Mouse (Mus musculus) heart, embryonic 15.5 days (tissue): ENCODE data around the gene Dolpp1. TPM values are rescaled to one million over a fixed set of nuclear protein-coding genes. Genes with fewer than 3 reads are reported as not detected.
A peak's percentile ranks its signal among the peaks of the same experiment; 100 is the strongest.

ENCODE experiments used
- ATAC-seq: fragments of 200-750 bp; cut with Nextera tagmentation; replicated peaks from 2 replicates; pipeline ENCODE4 v1.8.0; 2017; ENCODE audit warnings: low read depth, moderate TSS enrichment; ENCODE audit not compliant: insufficient number of reproducible peaks, insufficient read depth, low FRiP score
- H3K27ac ChIP-seq: fragments of 300-500 bp; sonication (generic); 2 replicates; pipeline ENCODE4 v1.5.1; 2015; ENCODE audit warnings: mild to moderate bottlenecking, inconsistent platforms
- H3K27me3 ChIP-seq: fragments of 300-500 bp; sonication (generic); 2 replicates; pipeline ENCODE4 v1.6.1; 2015; ENCODE audit warnings: inconsistent platforms
- H3K36me3 ChIP-seq: fragments of 300-500 bp; sonication (generic); 2 replicates; pipeline ENCODE4 v1.6.1; 2015; ENCODE audit warnings: mild to moderate bottlenecking, inconsistent platforms
- H3K4me1 ChIP-seq: fragments of 300-500 bp; sonication (generic); replicated peaks from 2 replicates; pipeline ENCODE4 v1.6.1; 2015; ENCODE audit warnings: inconsistent platforms
- H3K4me2 ChIP-seq: fragments of 300-500 bp; sonication (generic); 2 replicates; pipeline ENCODE4 v1.6.1; 2015; ENCODE audit warnings: inconsistent platforms, mild to moderate bottlenecking, moderate library complexity
- H3K4me3 ChIP-seq: fragments of 300-500 bp; sonication (generic); 2 replicates; pipeline ENCODE4 v1.5.1; 2015; ENCODE audit warnings: mild to moderate bottlenecking, inconsistent platforms
- H3K9ac ChIP-seq: fragments of 300-500 bp; sonication (generic); 2 replicates; pipeline ENCODE4 v1.6.1; 2015; ENCODE audit warnings: mild to moderate bottlenecking, inconsistent platforms
- H3K9me3 ChIP-seq: fragments of 300-500 bp; sonication (generic); replicated peaks from 2 replicates; pipeline ENCODE4 v1.6.1; 2016; ENCODE audit warnings: inconsistent platforms
- WGBS: fragments of 180-500 bp; shearing (Covaris S2); methylation state at CpG from one replicate; pipeline ENCODE4 v1.1.7; 2015; ENCODE audit warnings: mixed read lengths; 5-methylcytosine and 5-hydroxymethylcytosine counted together
- polyA plus RNA-seq: library from polyadenylated mRNA; unstranded; fragments of >200 nt; fragmentation: Nextera tagmentation; extraction: Ambion mirVana; gene quantifications from 2 replicates; pipeline ENCODE4 v1.2.1, GENCODE M21; 2015

Gene Dolpp1
- polyA plus RNA-seq, 1 experiment from 2014 or later = 19.5 TPM

GRCm38 (mm10) chr2:30358533-30359531 lies 33.2 kb upstream of the Dolpp1 start, which contains the start of gene Sh3glb2:
Gene Sh3glb2 (minus strand): TSS chr2:30359337.
- H3K9ac ChIP-seq = peak within 1 kb of the TSS; percentile 84
- H3K4me2 ChIP-seq = peak within 1 kb of the TSS; percentile 96
- H3K36me3 ChIP-seq = peaks cover 8% of the 10 kb centered on the region; the same call in 1 of the 2 replicates
- H3K27me3 ChIP-seq = no peaks in the 10 kb centered on the region
- peak within 1 kb of the TSS; percentile 89 for H3K4me3 ChIP-seq
- H3K27ac ChIP-seq = peak within 1 kb of the TSS; percentile 92
- ATAC-seq = peak; percentile 63
- peaks cover 41% of the 10 kb centered on the region for H3K4me1 ChIP-seq
- H3K9me3 ChIP-seq = no peaks in the 10 kb centered on the region
- 2% methylated on average over 54 of the region's 73 CpGs for WGBS

GRCm38 (mm10) chr2:30360626-30361025 lies 31.4 kb upstream of the Dolpp1 start:
- Histone ChIP-seq H3K9ac (no peak overlapping the region), H3K4me3 (no peak overlapping the region), H3K9me3 (no peaks in the 10 kb centered on the region), H3K4me2 (no peak overlapping the region), H3K27ac (no peak overlapping the region), H3K27me3 (no peaks in the 10 kb centered on the region), H3K4me1 (peaks cover 47% of the 10 kb centered on the region), H3K36me3 (no peaks in the 10 kb centered on the region)
- 75% methylated on average over 10 of the region's 10 CpGs for WGBS
- ATAC-seq = no peak

- H3K4me2 ChIP-seq = no peak overlapping the region
- WGBS = 72% methylated on average over 5 of the region's 5 CpGs
- H3K4me1 ChIP-seq = peaks cover 41% of the 10 kb centered on the region
- H3K9me3 ChIP-seq = no peaks in the 10 kb centered on the region
- H3K4me3 ChIP-seq = no peak overlapping the region
- no peak for ATAC-seq
- H3K36me3 ChIP-seq = peaks cover 9% of the 10 kb centered on the region
- H3K27ac ChIP-seq = no peak overlapping the region
- no peak overlapping the region for H3K9ac ChIP-seq
- no peaks in the 10 kb centered on the region for H3K27me3 ChIP-seq
Measured at GRCm38 (mm10) chr2:30362865-30363264, 29.2 kb upstream of the Dolpp1 start.

- peak; percentile 99 for ATAC-seq
- Histone ChIP-seq H3K27me3 (no peaks in the 10 kb centered on the region), H3K27ac (peak within 1 kb of the TSS; percentile 86), H3K4me3 (peak within 1 kb of the TSS; percentile 93), H3K9me3 (no peaks in the 10 kb centered on the region), H3K4me1 (peaks cover 31% of the 10 kb centered on the region), H3K9ac (peak within 1 kb of the TSS; percentile 93), H3K4me2 (peak within 1 kb of the TSS; percentile 78), H3K36me3 (peaks cover 21% of the 10 kb centered on the region)
- WGBS = under 1% methylated on average over 54 of the region's 54 CpGs
Measured at GRCm38 (mm10) chr2:30363773-30364650, 28.0 kb upstream of the Dolpp1 start, which contains the start of gene Miga2. Gene Miga2 (plus strand): TSS chr2:30364233.

GRCm38 (mm10) chr2:30365281-30366069 lies 26.6 kb upstream of the Dolpp1 start:
- H3K4me2 ChIP-seq = peak overlapping the region; percentile 78
- 62% methylated on average over 2 of the region's 2 CpGs for WGBS
- peak overlapping the region; percentile 93 for H3K4me3 ChIP-seq
- H3K9me3 ChIP-seq = no peaks in the 10 kb centered on the region
- peak overlapping the region; percentile 86 for H3K27ac ChIP-seq
- H3K36me3 ChIP-seq = peaks cover 35% of the 10 kb centered on the region
- no peaks in the 10 kb centered on the region for H3K27me3 ChIP-seq
- peaks cover 27% of the 10 kb centered on the region for H3K4me1 ChIP-seq
- peak overlapping the region; percentile 93 for H3K9ac ChIP-seq
- no peak for ATAC-seq

- Histone ChIP-seq H3K4me3 (peak overlapping the region; percentile 93; the same call in 1 of the 2 replicates), H3K9ac (0 out of 2 replicates have a peak overlapping the region, but pooled peaks have one; percentile 15), H3K9me3 (no peaks in the 10 kb centered on the region), H3K27me3 (no peaks in the 10 kb centered on the region), H3K36me3 (peaks cover 43% of the 10 kb centered on the region), H3K27ac (peak overlapping the region; percentile 86), H3K4me1 (peaks cover 27% of the 10 kb centered on the region), H3K4me2 (peak overlapping the region; percentile 78)
- 32% methylated on average over 5 of the region's 5 CpGs for WGBS
- ATAC-seq = no peak
Measured at GRCm38 (mm10) chr2:30366203-30366602, 25.9 kb upstream of the Dolpp1 start.

- H3K4me2 ChIP-seq = no peak overlapping the region
- H3K27me3 ChIP-seq = no peaks in the 10 kb centered on the region
- no peak overlapping the region for H3K27ac ChIP-seq
- 88% methylated on average over 8 of the region's 8 CpGs for WGBS
- no peak overlapping the region for H3K9ac ChIP-seq
- H3K4me3 ChIP-seq = no peak overlapping the region
- no peak for ATAC-seq
- H3K4me1 ChIP-seq = peaks cover 7% of the 10 kb centered on the region
- H3K36me3 ChIP-seq = peaks cover 93% of the 10 kb centered on the region
- no peaks in the 10 kb centered on the region for H3K9me3 ChIP-seq
Measured at GRCm38 (mm10) chr2:30371544-30371943, 20.5 kb upstream of the Dolpp1 start.

- no peaks in the 10 kb centered on the region for H3K9me3 ChIP-seq
- no peaks in the 10 kb centered on the region for H3K4me1 ChIP-seq
- H3K4me2 ChIP-seq = no peak overlapping the region
- 95% methylated on average over 5 of the region's 5 CpGs for WGBS
- H3K36me3 ChIP-seq = peaks cover 97% of the 10 kb centered on the region
- H3K27me3 ChIP-seq = no peaks in the 10 kb centered on the region
- no peak for ATAC-seq
- H3K9ac ChIP-seq = no peak overlapping the region
- H3K4me3 ChIP-seq = no peak overlapping the region
- H3K27ac ChIP-seq = no peak overlapping the region
Measured at GRCm38 (mm10) chr2:30372726-30373125, 19.3 kb upstream of the Dolpp1 start.

- H3K9me3 ChIP-seq = no peaks in the 10 kb centered on the region
- no peak overlapping the region for H3K9ac ChIP-seq
- H3K4me1 ChIP-seq = no peaks in the 10 kb centered on the region
- no peak overlapping the region for H3K4me3 ChIP-seq
- H3K4me2 ChIP-seq = no peak overlapping the region
- no peak for ATAC-seq
- WGBS = 92% methylated on average over 10 of the region's 10 CpGs
- H3K27ac ChIP-seq = no peak overlapping the region
- no peaks in the 10 kb centered on the region for H3K27me3 ChIP-seq
- H3K36me3 ChIP-seq = peaks cover 95% of the 10 kb centered on the region
Measured at GRCm38 (mm10) chr2:30375893-30376292, 16.2 kb upstream of the Dolpp1 start.

GRCm38 (mm10) chr2:30377721-30378120 lies 14.3 kb upstream of the Dolpp1 start:
- whole genome bisulfite sequencing = 82% methylated on average over 5 of the region's 5 CpGs
- Histone ChIP-seq H3K9ac (no peak overlapping the region), H3K9me3 (no peaks in the 10 kb centered on the region), H3K27ac (no peak overlapping the region), H3K27me3 (no peaks in the 10 kb centered on the region), H3K4me1 (no peaks in the 10 kb centered on the region), H3K36me3 (peaks cover 95% of the 10 kb centered on the region), H3K4me3 (no peak overlapping the region), H3K4me2 (no peak overlapping the region)
- ATAC-seq = no peak
